Mouse (Mus musculus) gastrocnemius, adult 2 months (tissue): ENCODE results near the gene Lrrc45. TPM values are rescaled to one million over a fixed set of nuclear protein-coding genes. Genes with fewer than 3 reads are reported as not detected.
"Not testable (repeated sequence)": the region's sequence is repeated elsewhere in the genome, so short reads cannot be mapped to it uniquely, and the experiment has no call there.

Experiments
- DNase-seq: peaks from one replicate; pipeline ENCODE4 v3.0.0; 2022
- H3K27ac ChIP-seq: fragments of 200-600 bp; 2 replicates; pipeline ENCODE4 v1.8.1; 2022; ENCODE audit warnings: mild to moderate bottlenecking
- H3K4me3 ChIP-seq: fragments of 200-600 bp; 2 replicates; pipeline ENCODE4 v1.8.1; 2022; ENCODE audit warnings: mild to moderate bottlenecking, moderate library complexity
- CTCF ChIP-seq: fragments of 200-600 bp; IDR thresholded peaks from 2 replicates; pipeline ENCODE4 v1.8.1; 2022; ENCODE audit warnings: antibody characterized with exemption, mild to moderate bottlenecking, moderate library complexity
- intact Hi-C: fragments of 180-260 bp; cut with DNase I; formaldehyde crosslinking; loops from one replicate; pipeline ENCODE4 v1.15.1; 2025
- total RNA-seq, 2 experiments: library from RNA; stranded (reverse); gene quantifications; 2 replicates each; pipeline ENCODE4 v1.2.3; 2021

Gene Lrrc45
- total RNA-seq, 2 experiments from 2014 or later = 3.6 to 4.4 TPM

DNA sequence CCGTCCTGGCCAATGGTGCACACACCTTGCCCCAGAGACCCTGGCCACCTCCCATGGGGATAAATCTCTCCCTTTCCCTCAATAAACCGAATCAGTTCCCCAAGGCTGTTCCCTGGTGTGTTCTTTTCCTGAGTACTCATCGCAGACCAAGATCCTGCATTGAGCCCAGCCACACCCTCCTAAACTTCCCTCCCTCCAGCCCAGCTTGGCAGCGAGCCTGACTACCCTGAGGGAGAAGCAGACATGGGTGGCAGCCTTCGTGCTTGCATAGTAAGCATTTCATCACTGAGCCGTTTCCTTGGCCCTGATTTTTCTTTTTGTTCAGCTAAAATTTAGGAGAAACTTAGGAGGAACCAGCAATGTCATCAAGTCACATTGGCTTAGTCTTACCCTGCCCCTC, 19.8 kb downstream of the Lrrc45 start:
- Histone ChIP-seq H3K27ac (no peak overlapping the region), H3K4me3 (no peak overlapping the region)
- intact Hi-C loops = no loop called here
- DNase-seq = peak; percentile 69
- no peak for TF ChIP-seq CTCF

DNA sequence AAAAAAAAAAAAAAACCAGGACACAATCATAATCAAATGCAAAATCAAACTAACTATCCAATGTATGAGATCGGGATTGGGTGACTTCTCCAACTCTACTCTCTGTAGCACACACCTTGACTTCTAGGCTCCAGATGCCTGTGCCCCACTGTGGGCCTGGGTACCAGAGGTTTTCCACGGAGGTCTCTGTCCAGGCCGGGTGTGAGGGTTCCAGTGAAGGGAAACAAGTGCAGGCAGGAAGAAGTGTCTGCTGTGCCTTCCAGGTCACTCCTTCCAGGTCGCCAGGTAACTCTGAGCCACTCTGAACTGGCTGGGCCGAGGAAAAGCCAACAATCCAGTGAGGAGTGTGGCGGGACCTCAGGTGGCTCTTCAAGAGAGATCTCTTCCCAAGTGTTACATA, 22.7 kb downstream of the Lrrc45 start:
- intact Hi-C loops = loop anchor here (2.0 kb wide), 1 partner anchor 14 kb away; no protein-coding TSS in a partner anchor
- no peak for TF ChIP-seq CTCF
- no peak for DNase-seq
- Histone ChIP-seq H3K27ac (no peak overlapping the region), H3K4me3 (no peak overlapping the region)

DNA sequence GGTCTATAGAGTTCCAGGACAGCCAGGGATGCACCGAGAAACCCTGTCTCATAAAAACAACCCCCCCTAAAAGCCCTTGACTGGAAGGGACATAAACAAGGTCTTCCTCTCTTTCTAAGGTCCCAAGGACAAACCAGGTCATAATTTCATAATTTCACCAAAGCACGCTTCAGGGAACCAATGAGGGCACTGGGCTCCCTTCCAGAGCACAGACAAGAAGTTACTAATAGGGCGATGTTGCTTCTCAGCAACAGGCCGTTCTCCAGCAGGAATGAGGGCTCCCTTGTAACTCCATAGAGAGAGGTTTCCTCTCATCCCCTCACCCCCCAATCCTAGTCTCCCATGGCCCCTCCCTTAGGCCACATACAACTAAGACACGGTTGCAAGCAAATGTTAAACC, 27.3 kb downstream of the Lrrc45 start:
- no peak for DNase-seq
- intact Hi-C loops = no loop called here
- no peak for TF ChIP-seq CTCF
- H3K27ac ChIP-seq = no peak overlapping the region
- H3K4me3 ChIP-seq = no peak overlapping the region

DNA sequence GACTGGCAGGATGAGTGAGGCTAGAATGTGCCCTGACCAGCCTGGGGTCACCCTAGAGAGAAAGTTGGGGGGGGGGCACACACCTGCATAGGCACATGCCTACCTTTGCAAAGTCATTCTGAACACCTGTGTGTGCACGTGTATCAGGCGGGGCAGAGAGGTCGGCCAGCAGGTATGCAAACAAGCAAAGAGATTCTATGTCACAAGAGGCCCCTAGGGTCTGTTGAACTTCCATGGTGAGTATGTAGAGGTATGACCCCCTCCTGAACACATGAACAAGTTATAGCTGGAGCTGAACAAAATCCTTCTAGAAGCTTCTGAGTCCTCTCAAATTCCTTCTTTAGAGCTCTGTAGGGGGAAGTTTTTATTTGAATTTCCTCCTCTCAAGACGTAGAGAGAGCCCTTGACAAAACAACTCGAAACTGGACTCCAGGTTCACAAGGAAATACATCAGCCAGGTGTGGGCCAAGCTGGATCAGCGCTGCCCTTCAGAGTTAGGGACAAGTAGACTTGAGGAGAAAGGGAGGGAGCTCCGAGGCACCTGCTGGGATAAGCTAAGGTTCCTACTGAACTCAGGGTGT, 30.5 kb downstream of the Lrrc45 start:
- DNase-seq = no peak
- intact Hi-C loops = no loop called here

DNA sequence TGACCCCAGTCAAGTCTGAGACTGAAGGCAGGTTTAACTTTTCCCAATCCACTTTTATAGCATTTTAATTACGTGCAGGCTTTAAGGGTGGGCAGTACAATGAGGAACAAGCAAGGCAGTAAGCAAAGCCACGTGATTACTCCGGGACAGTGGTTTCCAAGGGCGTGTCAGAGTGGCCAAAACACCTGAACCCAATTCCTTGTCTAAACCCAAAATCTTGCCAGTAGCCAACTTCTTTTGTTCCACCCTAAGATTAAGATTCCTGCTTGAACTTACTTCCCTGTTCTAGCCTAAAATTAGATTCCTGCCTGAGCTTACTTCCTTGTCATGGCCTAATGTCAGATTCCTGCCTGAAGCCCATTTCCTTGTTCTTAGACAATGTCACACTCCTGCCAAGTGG, 34.2 kb downstream of the Lrrc45 start:
- DNase-seq = no peak
- Histone ChIP-seq H3K4me3 (no peak overlapping the region), H3K27ac (peak overlapping the region; percentile 59)
- TF ChIP-seq CTCF = no peak
- intact Hi-C loops = loop anchor here (2.0 kb wide), 1 partner anchor 27 kb away; the partner anchor contains the start of gene Rac3

More for the DNA sequence above, 30.5 kb downstream of the Lrrc45 start:
- Histone ChIP-seq H3K4me3 (no peak overlapping the region), H3K27ac (no peak overlapping the region)
- no peak for TF ChIP-seq CTCF

DNA sequence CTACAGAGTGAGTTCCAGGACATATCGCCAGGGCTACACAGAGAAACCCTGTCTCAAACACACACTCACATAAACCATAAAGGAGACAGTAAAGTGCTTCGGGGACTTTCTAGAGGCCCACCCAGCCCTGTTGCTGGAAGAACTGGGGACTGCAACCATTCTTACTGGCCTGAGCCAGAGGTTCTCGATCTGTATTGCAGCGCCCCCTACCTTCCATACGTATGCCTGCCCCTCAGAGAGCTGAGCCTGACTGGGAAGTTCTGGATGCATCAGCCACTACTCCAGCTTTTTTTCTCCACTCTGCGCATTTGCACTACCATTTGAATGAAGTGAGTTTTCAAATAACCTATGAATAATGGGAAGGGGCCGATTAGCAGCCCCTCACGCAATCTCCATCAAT, 35.7 kb downstream of the Lrrc45 start:
- H3K4me3 ChIP-seq = no peak overlapping the region
- no peak overlapping the region for H3K27ac ChIP-seq
- peak; percentile 68 for TF ChIP-seq CTCF
- DNase-seq = peak; percentile 67
- intact Hi-C loops = loop anchor here (2.0 kb wide), 1 partner anchor 29 kb away; the partner anchor contains the start of gene Rac3

DNA sequence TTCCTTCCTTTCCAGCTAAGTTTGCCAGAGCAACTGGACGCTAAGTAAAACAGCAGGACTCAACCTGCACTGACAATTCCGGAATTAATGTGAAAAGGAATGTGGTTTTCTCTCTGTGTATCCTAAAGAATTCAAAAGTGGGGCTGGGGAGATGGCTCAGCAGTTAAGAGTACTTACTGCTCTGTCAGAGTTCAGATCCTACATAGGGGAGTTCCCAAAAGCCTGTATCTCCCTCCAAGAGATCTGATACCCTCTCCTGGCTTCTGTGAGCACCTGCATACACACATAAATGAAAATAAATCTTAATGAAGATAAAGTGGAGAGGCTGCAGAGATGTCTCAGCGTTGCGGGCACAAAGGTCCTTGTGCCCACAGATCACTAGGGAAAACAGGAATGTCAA, 37.9 kb downstream of the Lrrc45 start:
- DNase-seq = no peak
- H3K4me3 ChIP-seq = no peak overlapping the region
- intact Hi-C loops = loop anchor here (2.0 kb wide), 1 partner anchor 15 kb away; no protein-coding TSS in a partner anchor
- no peak overlapping the region for H3K27ac ChIP-seq
- TF ChIP-seq CTCF = no peak

DNA sequence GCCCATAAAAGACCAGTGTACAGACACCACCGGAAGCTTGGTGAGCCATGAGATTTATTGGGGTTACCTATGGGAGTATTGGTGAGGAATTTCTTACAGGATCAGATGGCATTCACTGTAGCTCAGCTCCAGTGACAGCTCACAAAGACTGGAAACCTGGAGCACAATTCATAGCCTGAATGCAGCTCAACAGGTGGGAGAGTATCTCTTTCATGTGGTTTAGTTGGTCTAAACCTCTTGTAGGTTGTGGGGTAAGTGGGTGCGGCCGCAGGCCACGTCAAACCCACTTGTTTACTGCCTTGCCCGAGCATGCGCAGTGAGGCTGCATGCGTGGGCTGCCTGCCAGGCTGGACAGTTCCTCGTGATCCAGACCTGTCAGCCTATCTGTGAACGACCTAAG, 46.5 kb downstream of the Lrrc45 start:
- intact Hi-C loops = no loop called here
- no peak overlapping the region for H3K27ac ChIP-seq
- DNase-seq = no peak
- H3K4me3 ChIP-seq = no peak overlapping the region
- TF ChIP-seq CTCF = no peak

DNA sequence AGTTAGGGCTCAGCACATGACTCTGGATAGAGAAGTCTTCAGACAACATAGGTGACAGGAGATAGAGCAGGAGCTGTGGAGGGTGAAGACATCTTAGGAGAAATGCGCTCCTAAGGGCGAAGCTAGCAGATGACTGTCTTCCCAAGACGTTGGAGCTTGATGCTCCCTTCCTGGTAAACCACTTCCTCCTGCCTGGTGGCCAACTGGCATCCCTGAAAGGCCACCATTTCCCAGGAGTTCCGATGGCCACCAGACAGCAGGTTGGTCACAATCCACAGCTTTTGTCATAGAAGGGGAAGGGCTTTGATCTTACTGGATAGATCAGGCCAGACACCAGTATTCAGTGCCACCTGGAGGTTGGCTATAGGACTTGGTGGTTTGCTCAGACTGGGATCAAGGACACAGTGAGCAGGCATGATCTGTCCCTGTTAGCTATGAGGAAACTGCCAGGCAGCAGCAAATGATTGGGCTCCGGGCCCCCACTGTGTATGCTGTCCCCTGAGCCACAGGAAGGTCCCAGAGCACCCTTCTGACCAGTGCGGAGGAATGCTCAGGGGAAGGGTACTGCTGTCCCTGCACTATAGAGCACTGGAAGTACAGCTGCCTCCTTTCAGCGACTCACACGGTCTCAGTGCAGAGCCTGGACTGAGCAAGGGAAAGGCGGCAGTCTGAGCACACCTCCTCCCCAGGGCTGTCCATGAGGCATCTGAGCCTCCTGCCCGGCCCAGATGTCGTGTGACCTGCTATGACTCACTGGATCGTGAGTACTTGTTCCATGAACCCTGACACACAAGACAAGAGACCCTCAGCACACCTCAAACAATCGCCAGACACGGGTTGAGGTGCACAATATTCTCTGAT, 48.3 kb downstream of the Lrrc45 start:
- intact Hi-C loops = no loop called here
- no peak for DNase-seq
- Histone ChIP-seq H3K27ac (no peak overlapping the region), H3K4me3 (no peak overlapping the region)
- no peak for TF ChIP-seq CTCF

DNA sequence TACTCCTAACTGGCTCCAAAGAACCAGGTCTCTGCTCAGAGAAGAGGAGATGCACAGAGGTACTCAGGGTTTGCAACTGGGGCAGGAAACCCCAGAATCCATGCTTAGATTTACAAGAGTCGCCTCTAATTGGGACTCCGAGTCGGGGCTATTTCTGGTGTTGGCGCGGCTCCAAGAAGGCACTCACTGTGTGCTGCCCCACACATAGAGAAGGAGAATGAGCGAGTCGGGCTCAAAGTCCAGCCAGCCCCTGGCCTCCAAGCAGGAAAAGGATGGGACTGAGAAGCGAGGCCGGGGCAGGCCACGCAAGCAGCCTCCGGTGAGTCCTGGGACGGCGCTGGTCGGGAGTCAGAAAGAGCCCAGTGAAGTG, 48.9 kb downstream of the Lrrc45 start, which contains the start of gene Hmga1b:
Hmga1b (plus strand) TSS at position 123 of the 370 bp plus-strand sequence.
- intact Hi-C loops, H3K27ac ChIP-seq: not testable (repeated sequence)
- DNase-seq = peak; percentile 30
- peak within 1 kb of the TSS; percentile 47 for H3K4me3 ChIP-seq

DNA sequence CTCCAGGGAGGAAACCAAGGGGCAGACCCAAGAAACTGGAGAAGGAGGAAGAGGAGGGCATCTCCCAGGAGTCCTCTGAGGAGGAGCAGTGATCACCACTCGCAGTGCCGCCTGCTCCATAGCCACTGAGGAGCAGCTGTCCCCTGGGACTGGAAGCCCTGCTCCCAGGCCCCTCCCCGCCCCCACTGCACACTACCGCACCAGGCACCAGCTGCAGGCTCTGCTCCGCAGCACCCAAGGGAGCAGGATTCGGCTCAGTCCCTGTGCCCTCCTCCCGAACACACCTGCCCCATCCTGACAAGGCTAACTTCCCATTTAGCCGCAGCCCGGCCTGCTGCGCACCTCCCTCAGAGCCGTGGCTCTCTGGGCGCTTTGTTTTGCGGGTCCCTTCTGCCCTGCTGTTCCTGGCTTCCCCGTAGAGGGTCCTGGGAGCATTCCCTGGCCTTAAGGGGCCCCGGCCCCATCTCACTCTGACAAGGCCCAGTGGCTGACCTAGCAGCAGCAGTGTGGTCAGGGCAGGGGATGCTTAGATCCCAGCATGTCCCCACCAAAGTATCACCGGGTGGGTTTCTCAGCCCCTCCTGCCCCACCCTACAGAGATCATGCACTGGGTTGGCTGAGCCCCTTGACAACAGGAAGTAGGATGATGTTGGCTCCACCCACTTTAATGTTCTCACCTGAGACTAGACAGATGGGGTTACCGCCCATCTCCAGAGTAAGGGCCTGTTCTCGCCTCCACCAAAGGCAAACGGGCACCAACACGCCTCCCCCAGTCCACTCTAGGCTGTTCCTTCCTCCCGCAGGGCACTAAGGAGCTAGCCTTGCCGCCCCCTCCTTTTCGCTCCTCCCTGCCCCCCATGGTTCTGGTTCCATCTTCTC, 49.6 kb downstream of the Lrrc45 start:
- H3K4me3 ChIP-seq = peak overlapping the region; percentile 47
- H3K27ac ChIP-seq, DNase-seq, intact Hi-C loops: not testable (repeated sequence)

DNA sequence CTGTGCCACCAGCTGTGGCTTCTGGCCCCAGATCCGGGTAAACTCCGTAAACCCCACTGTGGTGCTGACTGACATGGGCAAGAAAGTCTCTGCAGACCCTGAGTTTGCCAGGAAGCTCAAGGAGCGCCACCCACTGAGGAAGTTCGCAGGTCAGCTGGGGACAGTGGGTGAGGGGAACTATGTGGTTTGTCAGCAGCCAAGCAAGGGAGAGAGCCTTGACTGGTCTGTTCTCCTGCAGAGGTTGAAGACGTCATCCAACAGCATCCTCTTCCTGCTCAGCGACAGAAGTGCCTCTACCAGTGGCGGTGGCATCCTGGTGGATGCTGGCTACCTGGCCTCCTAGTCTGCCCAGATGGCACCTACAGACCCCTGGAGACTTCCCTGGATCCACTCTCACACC, 53.3 kb downstream of the Lrrc45 start:
- intact Hi-C loops, DNase-seq, H3K27ac ChIP-seq, H3K4me3 ChIP-seq: not testable (repeated sequence)

DNA sequence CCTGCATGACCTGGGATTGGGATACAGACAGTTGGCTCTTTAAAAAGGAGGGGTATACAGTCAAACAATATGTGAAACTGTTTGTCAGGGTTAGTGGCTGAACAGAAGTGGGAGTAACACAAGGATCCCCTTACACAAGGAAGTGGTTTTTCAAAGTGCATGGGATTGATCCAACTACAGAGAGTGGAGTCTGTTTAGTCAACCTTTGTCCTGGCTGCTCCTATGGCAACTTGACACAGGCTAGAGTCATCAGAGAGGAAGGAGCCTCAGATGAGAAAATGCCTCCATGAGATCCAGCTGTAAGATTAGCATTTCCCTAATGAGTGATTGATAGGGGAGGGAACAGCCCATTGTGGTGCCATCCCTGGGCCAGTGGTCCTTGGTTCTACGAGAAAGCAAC, 54.5 kb downstream of the Lrrc45 start:
- Histone ChIP-seq H3K4me3 (no peak overlapping the region), H3K27ac (no peak overlapping the region)
- TF ChIP-seq CTCF = no peak
- intact Hi-C loops = no loop called here
- no peak for DNase-seq

Other genes with a start within 250 kb of the Lrrc45 start
- gene Arl16, start 246.3 kb upstream of the Lrrc45 start, total RNA-seq = 1 to 10 TPM; 5.6 to 6.3 TPM
- 100 to 1,000 TPM; 120 to 177 TPM for gene Mrpl12, start 229.3 kb upstream of the Lrrc45 start, total RNA-seq
- gene Slc25a10, start 222.1 kb upstream of the Lrrc45 start, total RNA-seq = 1 to 10 TPM; 2.8 to 4.1 TPM
- gene Gcgr, start 183.2 kb upstream of the Lrrc45 start, total RNA-seq = under 1 TPM in 1 of 2 experiments, not detected in 1; 0.33 TPM
- 10 to 100 TPM; 21.7 to 22.1 TPM for gene Mcrip1, start 164.2 kb upstream of the Lrrc45 start, total RNA-seq
- 100 to 1,000 TPM; 188 to 418 TPM for gene Ppp1r27, start 162.8 kb upstream of the Lrrc45 start, total RNA-seq
- 100 to 1,000 TPM; 201 to 240 TPM for gene P4hb, start 140.7 kb upstream of the Lrrc45 start, total RNA-seq
- 10 to 100 TPM; 72.1 to 89.6 TPM for gene Arhgdia, start 132.3 kb upstream of the Lrrc45 start, total RNA-seq
- gene Alyref, start 115.6 kb upstream of the Lrrc45 start, total RNA-seq = 10 to 100 TPM; 36.0 to 44.7 TPM
- 10 to 100 TPM; 45.3 to 58.5 TPM for gene Anapc11, start 115.5 kb upstream of the Lrrc45 start, total RNA-seq
- gene Npb, start 105.4 kb upstream of the Lrrc45 start, total RNA-seq = under 1 TPM in 1 of 2 experiments, not detected in 1; 0.78 TPM
- gene Pcyt2, start 96.0 kb upstream of the Lrrc45 start, total RNA-seq = 10 to 100 TPM; 30.6 to 39.2 TPM
- gene Sirt7, start 88.7 kb upstream of the Lrrc45 start, total RNA-seq = 1 to 10 TPM; 4.1 to 4.7 TPM
- 10 to 100 TPM; 53.1 to 68.2 TPM for gene Mafg, start 80.3 kb upstream of the Lrrc45 start, total RNA-seq
- 1 to 10 TPM; 3.5 to 3.8 TPM for gene Pycr1, start 70.2 kb upstream of the Lrrc45 start, total RNA-seq
- gene Myadml2, start 65.8 kb upstream of the Lrrc45 start, total RNA-seq = 100 to 1,000 TPM; 109 to 157 TPM
- gene Notum, start 52.8 kb upstream of the Lrrc45 start, total RNA-seq = not detected
- gene Aspscr1, start 41.0 kb upstream of the Lrrc45 start, total RNA-seq = 10 to 100 TPM; 31.2 to 32.4 TPM
- 10 to 100 TPM; 22.1 to 32.3 TPM for gene Cenpx, start 187 bp upstream of the Lrrc45 start, total RNA-seq
- 1 to 10 TPM in 1 of 2 experiments, under 1 TPM in 1; 0.87 to 1.3 TPM for gene Rac3, start 7.5 kb downstream of the Lrrc45 start, total RNA-seq
- 1 to 10 TPM; 6.3 to 8.6 TPM for gene Dcxr, start 13.4 kb downstream of the Lrrc45 start, total RNA-seq
- 10 to 100 TPM in 1 of 2 experiments, 1 to 10 TPM in 1; 9.1 to 15.4 TPM for gene Cbr2, start 18.2 kb downstream of the Lrrc45 start, total RNA-seq
- gene Hmga1b, start 48.9 kb downstream of the Lrrc45 start, total RNA-seq = 10 to 100 TPM; 15.7 to 22.2 TPM
- gene Rfng, start 70.3 kb downstream of the Lrrc45 start, total RNA-seq = 10 to 100 TPM; 11.7 to 14.1 TPM
- 10 to 100 TPM; 57.9 to 65.2 TPM for gene Gps1, start 70.3 kb downstream of the Lrrc45 start, total RNA-seq
- gene Dus1l, start 82.5 kb downstream of the Lrrc45 start, total RNA-seq = 10 to 100 TPM; 31.2 to 31.5 TPM
- gene Fasn, start 110.6 kb downstream of the Lrrc45 start, total RNA-seq = 10 to 100 TPM in 1 of 2 experiments, 1 to 10 TPM in 1; 6.8 to 20.0 TPM
- gene Ccdc57, start 218.9 kb downstream of the Lrrc45 start, total RNA-seq = 1 to 10 TPM; 3.4 to 3.6 TPM
- 100 to 1,000 TPM; 295 to 479 TPM for gene Slc16a3, start 234.6 kb downstream of the Lrrc45 start, total RNA-seq